Mouse (Mus musculus): Measurements from ENCODE around the gene Anapc2.

Anapc2 gene

GRCm38 (mm10) chr2:25271827-25272511 lies at the start of gene Anapc2, which contains the start of gene Ssna1:
Gene Anapc2 (plus strand): TSS chr2:25272478.
Gene Ssna1 (minus strand): TSS chr2:25272438.
- peak; percentile 95 to 98 for DNase-seq

DNA sequence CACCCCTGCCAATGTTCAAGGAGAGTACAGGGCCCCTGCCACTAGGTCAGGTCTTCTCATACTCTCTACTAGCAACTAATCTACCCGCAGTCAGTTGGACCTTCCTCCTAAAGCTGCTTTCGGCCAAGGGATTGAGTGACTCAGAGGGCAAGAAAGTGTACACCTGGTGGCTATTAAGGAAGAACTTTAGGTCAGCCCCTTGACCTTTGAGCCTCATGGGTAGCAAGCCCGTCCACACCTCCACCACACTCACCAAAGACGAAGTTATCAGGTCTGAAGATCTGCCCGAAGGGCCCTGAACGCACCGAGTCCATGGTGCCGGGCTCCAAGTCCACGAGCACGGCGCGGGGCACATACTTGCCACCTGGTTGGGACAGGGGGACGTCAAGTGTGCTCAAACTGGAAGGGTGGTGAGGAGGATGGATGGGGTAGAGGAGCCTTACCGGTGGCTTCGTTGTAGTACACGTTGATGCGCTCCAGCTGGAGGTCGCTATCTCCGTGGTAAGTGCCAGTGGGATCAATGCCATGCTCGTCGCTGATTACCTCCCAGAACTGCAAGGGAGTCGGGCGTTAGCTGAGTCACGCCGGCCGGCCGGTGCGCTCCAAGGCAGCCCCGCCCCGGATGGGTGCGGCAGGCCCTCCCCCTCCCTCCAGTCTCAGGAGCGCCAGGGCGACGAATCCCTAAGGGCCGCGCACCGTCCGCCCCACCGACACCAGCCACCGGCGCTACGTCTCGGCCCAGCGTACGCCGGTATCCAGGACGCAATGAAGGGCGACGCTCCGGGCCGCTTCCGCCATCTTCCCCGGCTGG lies 48.4 kb upstream of the Anapc2 start:
- peak; percentile 75 to 78 for DNase-seq

- no peak for DNase-seq
Measured at GRCm38 (mm10) chr2:25224492-25224765, 47.8 kb upstream of the Anapc2 start, which contains the start of gene Tubb4b. Gene Tubb4b (minus strand): TSS chr2:25224702.

- peak; percentile 89 to 97 for DNase-seq
Measured at GRCm38 (mm10) chr2:25224766-25225752, 47.2 kb upstream of the Anapc2 start.

DNA sequence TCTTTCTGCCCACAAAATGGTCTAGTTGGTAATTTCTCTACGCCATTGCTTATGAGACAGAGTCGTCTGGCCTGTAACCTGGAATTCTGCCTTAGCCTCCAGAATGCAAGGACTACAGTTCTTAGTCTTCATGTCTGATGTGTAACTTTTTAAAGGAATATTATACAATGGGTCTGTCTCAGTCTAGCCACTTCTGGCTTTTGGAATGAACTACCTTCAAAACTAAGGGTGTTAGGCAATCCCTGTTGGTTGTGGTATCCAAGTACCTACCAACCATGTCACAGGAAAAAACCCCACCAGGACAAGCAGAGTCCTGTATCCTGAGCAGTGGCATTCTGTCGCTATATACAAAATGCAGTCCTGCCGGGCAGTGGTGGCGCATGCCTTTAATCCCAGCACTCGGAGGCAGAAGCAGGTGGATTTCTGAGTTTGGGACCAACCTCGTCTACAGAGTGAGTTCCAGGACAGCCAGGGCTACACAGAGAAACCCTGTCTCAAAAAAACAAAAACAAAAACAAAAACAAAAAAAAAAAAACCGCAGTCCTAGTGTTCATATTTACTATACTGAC lies 46.4 kb upstream of the Anapc2 start:
- no peak for DNase-seq

GRCm38 (mm10) chr2:25226864-25227263 lies 45.4 kb upstream of the Anapc2 start:
- DNase-seq = no peak

GRCm38 (mm10) chr2:25227406-25227805 lies 44.9 kb upstream of the Anapc2 start:
- no peak for DNase-seq

GRCm38 (mm10) chr2:25228431-25228889 lies 43.8 kb upstream of the Anapc2 start:
- peak; percentile 71 to 87 for DNase-seq

GRCm38 (mm10) chr2:25228995-25229530 lies 43.2 kb upstream of the Anapc2 start:
- DNase-seq = no peak

DNA sequence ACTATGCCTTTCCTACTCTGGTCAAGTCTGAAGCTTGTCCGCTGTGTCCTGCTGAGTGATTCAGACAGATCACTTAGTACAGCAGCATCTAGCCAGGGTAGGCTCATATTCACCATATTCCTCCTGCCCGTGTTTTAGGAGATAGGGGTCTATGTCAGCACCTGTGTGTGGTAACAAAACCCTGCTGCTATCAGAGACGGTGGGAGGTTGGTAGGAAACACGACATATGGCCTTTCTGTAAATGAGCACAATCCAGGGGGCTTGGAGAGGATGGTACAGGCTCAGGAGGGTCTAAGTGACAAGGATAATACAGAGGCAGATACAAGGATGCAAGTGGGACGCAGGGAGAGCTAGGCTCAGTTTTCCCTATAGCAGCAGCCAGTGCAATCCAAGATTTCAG lies 42.7 kb upstream of the Anapc2 start:
- no peak for DNase-seq

DNA sequence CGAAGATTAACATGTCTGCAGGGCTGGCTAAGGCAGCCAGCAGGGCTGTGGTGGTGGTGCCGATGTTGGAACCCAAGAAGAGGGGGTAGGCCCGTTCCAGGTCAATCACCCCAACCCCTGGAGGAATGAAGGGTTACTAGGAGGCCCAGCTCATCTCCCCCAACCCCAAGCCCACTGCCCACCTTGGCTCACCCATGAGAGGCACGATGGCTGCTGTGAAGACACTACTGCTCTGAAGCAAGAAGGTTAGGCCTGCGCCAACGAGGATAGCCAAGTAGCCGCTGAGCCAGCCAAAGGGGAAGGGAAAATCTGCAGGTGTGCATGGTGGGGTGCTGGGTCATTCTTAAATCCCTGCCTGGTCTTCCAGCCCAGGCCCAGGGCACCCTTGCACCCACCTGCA lies 41.7 kb upstream of the Anapc2 start:
- no peak for DNase-seq

- DNase-seq = no peak
Measured at GRCm38 (mm10) chr2:25231038-25231437, 41.2 kb upstream of the Anapc2 start.

GRCm38 (mm10) chr2:25233421-25233820 lies 38.9 kb upstream of the Anapc2 start:
- DNase-seq = no peak

DNA sequence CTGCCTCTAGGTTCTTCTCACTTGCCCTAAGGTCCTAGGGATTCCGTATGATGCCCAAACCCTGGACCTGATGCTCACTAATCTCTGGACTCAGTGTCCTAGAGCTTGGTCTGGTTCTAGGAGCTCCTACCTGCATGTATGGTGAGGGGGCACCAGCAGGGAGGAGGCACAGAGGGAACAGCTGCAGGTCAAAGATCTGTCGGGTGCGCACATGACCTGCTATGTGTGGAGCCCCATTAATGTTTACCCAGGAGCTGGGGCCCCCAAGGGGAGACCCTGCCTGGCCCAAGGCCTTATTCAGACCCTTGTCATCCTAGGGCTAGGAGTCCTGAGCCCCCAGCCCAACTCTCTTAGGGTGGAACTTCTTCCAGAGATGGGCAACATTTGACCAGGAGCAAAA lies 38.2 kb upstream of the Anapc2 start, which contains the start of gene Slc34a3:
TSS of gene Slc34a3 (minus strand) at position 315 of the 400 bp plus-strand sequence.
- no peak for DNase-seq

DNA sequence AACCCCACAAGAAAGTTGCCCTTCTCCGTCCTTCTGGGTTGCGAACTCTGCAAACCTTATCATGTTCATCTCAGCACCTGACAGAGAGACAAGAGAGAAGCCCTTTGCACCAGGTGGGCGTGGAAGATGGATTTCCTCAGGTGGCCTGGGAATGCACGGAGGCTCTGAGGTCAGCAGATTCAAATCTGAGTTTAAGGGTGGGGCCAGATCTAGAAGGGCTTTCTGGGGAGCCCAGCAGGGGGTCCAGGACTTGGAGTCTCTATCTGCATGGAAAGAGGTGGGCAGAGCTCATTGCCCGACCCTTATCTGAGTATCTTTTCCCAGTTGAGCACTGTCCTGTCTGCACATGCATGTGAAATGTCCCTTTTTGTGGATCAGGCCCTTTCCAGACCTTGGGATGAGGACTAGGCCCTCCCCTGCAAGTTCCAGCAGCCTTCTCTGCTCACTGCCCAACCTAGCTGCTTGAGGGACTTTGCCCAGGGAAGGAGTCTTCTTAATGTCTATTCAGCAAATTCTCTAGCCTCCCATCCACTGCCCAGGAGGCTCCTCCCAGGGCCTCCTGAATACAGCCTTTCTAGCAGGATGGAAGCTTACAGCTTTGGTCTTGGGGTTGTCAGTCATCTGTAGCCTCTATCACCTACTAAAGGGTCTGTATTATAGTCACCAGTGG lies 37.6 kb upstream of the Anapc2 start:
- DNase-seq = no peak

DNA sequence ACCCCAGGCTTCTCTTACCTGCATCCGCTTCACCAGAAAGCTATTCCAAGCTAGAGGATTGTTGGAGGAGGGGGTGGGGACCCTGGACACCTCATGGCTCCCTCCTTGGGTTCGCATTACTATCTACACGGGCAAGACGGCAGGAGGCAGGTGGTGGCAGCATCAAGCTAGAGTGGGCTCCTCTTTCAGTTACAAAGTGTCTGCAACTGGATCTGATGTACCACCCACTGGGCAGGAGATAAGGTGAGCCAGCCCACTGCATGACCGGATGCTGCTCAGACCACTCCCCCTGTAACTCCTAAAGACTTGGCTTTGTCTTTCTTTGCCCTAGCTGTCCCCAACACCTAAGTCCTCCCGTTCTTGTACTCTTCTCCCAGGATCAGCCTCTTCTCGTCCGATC lies 35.7 kb upstream of the Anapc2 start, which contains the start of gene Rnf224:
TSS of gene Rnf224 (minus strand) at position 174 of the 400 bp plus-strand sequence.
- no peak for DNase-seq

GRCm38 (mm10) chr2:25237522-25237921 lies 34.8 kb upstream of the Anapc2 start:
- no peak for DNase-seq

DNA sequence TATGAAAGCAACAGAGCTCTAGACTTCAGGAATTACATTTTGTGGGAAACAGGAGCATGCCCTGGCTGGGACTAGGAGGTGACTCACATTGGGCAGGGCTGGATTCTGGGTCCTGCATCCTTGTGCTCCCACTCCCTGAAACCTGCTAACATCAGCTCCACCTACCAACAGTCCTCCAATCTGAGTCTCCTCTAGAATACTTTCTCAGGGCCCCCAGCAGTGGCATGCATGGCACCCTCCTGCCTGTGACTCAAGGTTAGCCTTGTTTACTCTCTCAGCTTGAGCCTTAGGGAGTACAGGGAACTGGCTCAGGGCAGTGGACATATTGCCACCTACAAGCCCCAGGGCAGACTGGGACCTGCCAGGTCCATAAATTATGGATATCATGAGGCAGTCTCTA lies 34.2 kb upstream of the Anapc2 start:
- no peak for DNase-seq

- DNase-seq = no peak
Measured at GRCm38 (mm10) chr2:25239766-25240165, 32.5 kb upstream of the Anapc2 start.

DNA sequence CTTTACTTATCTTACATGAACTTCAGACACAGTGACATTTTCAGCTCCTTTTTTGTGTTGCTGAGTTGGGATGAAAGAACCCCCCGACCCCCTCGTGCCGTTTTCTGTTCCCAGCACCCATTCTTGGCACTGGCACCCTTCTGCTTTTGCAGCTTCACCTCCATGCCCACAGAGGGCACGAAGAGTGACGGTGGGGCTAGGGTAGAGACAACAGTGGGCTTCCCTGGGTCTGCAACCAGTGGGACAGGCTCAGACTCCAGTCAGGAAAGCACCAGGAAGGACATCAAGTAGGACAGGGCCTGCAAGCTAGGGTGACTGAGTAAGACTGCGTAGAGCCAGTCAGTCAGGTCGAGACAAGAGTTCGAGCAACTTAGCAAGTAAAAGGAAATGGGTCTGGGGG lies 32.0 kb upstream of the Anapc2 start:
- no peak for DNase-seq

DNA sequence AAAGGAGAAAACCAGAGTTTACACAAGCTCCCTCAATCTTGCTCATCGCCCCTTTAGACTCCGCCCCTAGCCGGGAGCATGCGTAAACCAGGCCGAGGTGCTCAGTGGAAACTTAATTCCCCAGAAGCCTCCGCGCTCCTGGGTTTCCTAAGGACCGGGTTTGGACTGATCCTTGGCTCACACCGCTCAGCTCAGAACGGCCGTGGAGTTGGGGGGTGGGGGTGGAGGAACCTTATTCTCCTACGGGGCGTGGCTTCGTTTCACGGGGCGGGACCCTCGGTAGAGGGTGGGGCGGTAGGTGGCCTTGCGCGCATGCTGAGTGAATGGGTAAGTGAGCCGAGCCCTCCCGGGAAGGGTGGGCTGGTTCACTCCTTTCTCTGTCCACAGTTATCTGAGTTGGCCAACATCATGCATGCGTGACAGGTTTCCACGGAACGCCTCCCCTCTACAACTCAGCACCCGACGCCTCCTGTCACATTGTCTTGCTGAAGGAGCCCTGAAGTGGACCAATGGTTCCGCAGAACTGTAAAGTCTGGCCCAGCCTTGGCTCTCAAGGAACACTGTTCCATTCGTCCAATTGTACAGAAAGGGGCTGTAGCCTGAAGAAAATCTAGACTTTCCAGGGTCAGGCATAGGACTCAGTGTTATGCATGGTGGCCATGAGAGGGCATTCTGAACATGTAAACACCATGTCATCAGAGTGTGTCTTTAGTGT lies 31.4 kb upstream of the Anapc2 start:
- DNase-seq = peak in 1 of 2 experiments; percentile 52
